Mouse (Mus musculus) kidney, embryonic 16.5 days (tissue): ENCODE results near the gene Cemip2. TPM values are rescaled to one million over a fixed set of nuclear protein-coding genes. Genes with fewer than 3 reads are reported as not detected.

ENCODE experiments used
- ATAC-seq: fragments of 200-750 bp; cut with Nextera tagmentation; 2 replicates; pipeline ENCODE4 v1.8.0; 2017; ENCODE audit warnings: moderate TSS enrichment; ENCODE audit not compliant: low FRiP score, low TSS enrichment
- H3K27ac ChIP-seq: fragments of 300-500 bp; sonication (generic); 2 replicates; pipeline ENCODE4 v1.5.1; 2014; ENCODE audit warnings: low read length
- H3K27me3 ChIP-seq: fragments of 300-500 bp; sonication (generic); 2 replicates; pipeline ENCODE4 v1.6.1; 2014; ENCODE audit warnings: low read length, control low read depth, mixed read lengths; ENCODE audit not compliant: insufficient read depth
- H3K36me3 ChIP-seq: fragments of 300-500 bp; sonication (generic); 2 replicates; pipeline ENCODE4 v1.6.1; 2014; ENCODE audit warnings: low read length, control low read depth, mixed read lengths; ENCODE audit not compliant: insufficient read depth
- H3K4me1 ChIP-seq: fragments of 300-500 bp; sonication (generic); 2 replicates; pipeline ENCODE4 v1.6.1; 2014; ENCODE audit warnings: low read length, control low read depth, mixed read lengths; ENCODE audit not compliant: insufficient read depth
- H3K4me2 ChIP-seq: fragments of 300-500 bp; sonication (generic); replicated peaks from 2 replicates; pipeline ENCODE4 v1.6.1; 2014; ENCODE audit warnings: low read depth, low read length
- H3K4me3 ChIP-seq: fragments of 300-500 bp; sonication (generic); 2 replicates; pipeline ENCODE4 v1.5.1; 2014; ENCODE audit warnings: mild to moderate bottlenecking, low read length
- H3K9ac ChIP-seq: fragments of 300-500 bp; sonication (generic); replicated peaks from 2 replicates; pipeline ENCODE4 v1.6.1; 2014; ENCODE audit warnings: low read length
- H3K9me3 ChIP-seq: fragments of 300-500 bp; sonication (generic); 2 replicates; pipeline ENCODE4 v1.6.1; 2016; ENCODE audit warnings: low read length, control low read depth
- whole genome bisulfite sequencing: fragments of 180-500 bp; shearing (Covaris S2); extraction: QIAGEN DNeasy Blood & Tissue Kit; methylation state at CpG from one replicate; pipeline ENCODE4 v1.1.7; 2014; 5-methylcytosine and 5-hydroxymethylcytosine counted together
- polyA plus RNA-seq: library from polyadenylated mRNA; unstranded; fragments of >200 nt; fragmentation: Nextera tagmentation; extraction: Ambion mirVana; gene quantifications from 2 replicates; pipeline ENCODE4 v1.2.1, GENCODE M21; 2015

Gene Cemip2
- 22.9 and 25.0 TPM in 2 replicates for polyA plus RNA-seq

GRCm38 (mm10) chr19:21778147-21778917, at the start of gene Cemip2:
TSS of gene Cemip2 (plus strand) at chr19:21778342.
- H3K27ac ChIP-seq: peak within 1 kb of the TSS; percentile 96
- peak within 1 kb of the TSS; percentile 90 for H3K4me3 ChIP-seq
- H3K27me3 ChIP-seq: no peaks in the 10 kb centered on the region
- no peaks in the 10 kb centered on the region for H3K9me3 ChIP-seq
- peak within 1 kb of the TSS; percentile 89 for H3K9ac ChIP-seq
- peak; percentile 97 for ATAC-seq
- under 1% methylated on average over 67 of the region's 75 CpGs for WGBS
- peaks cover 42% of the 10 kb centered on the region for H3K4me1 ChIP-seq
- H3K36me3 ChIP-seq: no peaks in the 10 kb centered on the region
- peak within 1 kb of the TSS; percentile 79 for H3K4me2 ChIP-seq

GRCm38 (mm10) chr19:21728342-21728741, 49.8 kb upstream of the Cemip2 start:
- no peaks in the 10 kb centered on the region for H3K36me3 ChIP-seq
- no peak overlapping the region for H3K4me3 ChIP-seq
- H3K4me2 ChIP-seq: no peak overlapping the region
- no peaks in the 10 kb centered on the region for H3K27me3 ChIP-seq
- ATAC-seq: no peak
- 93% methylated on average over 6 of the region's 6 CpGs for WGBS
- no peak overlapping the region for H3K27ac ChIP-seq
- no peaks in the 10 kb centered on the region for H3K4me1 ChIP-seq
- H3K9ac ChIP-seq: no peak overlapping the region
- no peaks in the 10 kb centered on the region for H3K9me3 ChIP-seq

GRCm38 (mm10) chr19:21731887-21732286, 46.3 kb upstream of the Cemip2 start:
- Histone ChIP-seq H3K27ac (no peak overlapping the region), H3K9ac (no peak overlapping the region), H3K27me3 (no peaks in the 10 kb centered on the region), H3K4me2 (no peak overlapping the region), H3K4me1 (no peaks in the 10 kb centered on the region), H3K36me3 (no peaks in the 10 kb centered on the region), H3K4me3 (no peak overlapping the region), H3K9me3 (no peaks in the 10 kb centered on the region)
- WGBS: 84% methylated on average over 5 of the region's 5 CpGs
- no peak for ATAC-seq

GRCm38 (mm10) chr19:21733176-21733575, 45.0 kb upstream of the Cemip2 start:
- ATAC-seq: no peak
- no peak overlapping the region for H3K4me2 ChIP-seq
- H3K9me3 ChIP-seq: no peaks in the 10 kb centered on the region
- H3K36me3 ChIP-seq: no peaks in the 10 kb centered on the region
- H3K27me3 ChIP-seq: no peaks in the 10 kb centered on the region
- H3K4me1 ChIP-seq: peaks cover 5% of the 10 kb centered on the region; the same call in 1 of the 2 replicates
- H3K4me3 ChIP-seq: no peak overlapping the region
- WGBS: 91% methylated on average over 2 of the region's 2 CpGs
- H3K9ac ChIP-seq: no peak overlapping the region
- no peak overlapping the region for H3K27ac ChIP-seq

GRCm38 (mm10) chr19:21734112-21734511, 44.0 kb upstream of the Cemip2 start:
- Histone ChIP-seq H3K4me1 (peaks cover 5% of the 10 kb centered on the region; the same call in 1 of the 2 replicates), H3K9ac (no peak overlapping the region), H3K9me3 (no peaks in the 10 kb centered on the region), H3K27me3 (no peaks in the 10 kb centered on the region), H3K4me2 (no peak overlapping the region), H3K4me3 (no peak overlapping the region), H3K27ac (no peak overlapping the region), H3K36me3 (no peaks in the 10 kb centered on the region)
- ATAC-seq: no peak
- 39% methylated on average over 5 of the region's 5 CpGs for WGBS

GRCm38 (mm10) chr19:21737446-21737845, 40.7 kb upstream of the Cemip2 start:
- peak overlapping the region; percentile 43; the same call in 1 of the 2 replicates for H3K27ac ChIP-seq
- H3K4me3 ChIP-seq: no peak overlapping the region
- H3K4me1 ChIP-seq: peaks cover 5% of the 10 kb centered on the region; the same call in 1 of the 2 replicates
- H3K27me3 ChIP-seq: no peaks in the 10 kb centered on the region
- peak overlapping the region; percentile 30 for H3K4me2 ChIP-seq
- H3K9ac ChIP-seq: no peak overlapping the region
- no peaks in the 10 kb centered on the region for H3K36me3 ChIP-seq
- WGBS: 41% methylated on average over 18 of the region's 18 CpGs
- peak; percentile 61; the same call in 1 of the 2 replicates for ATAC-seq
- no peaks in the 10 kb centered on the region for H3K9me3 ChIP-seq

GRCm38 (mm10) chr19:21737881-21738590, 40.1 kb upstream of the Cemip2 start:
- Histone ChIP-seq H3K4me2 (peak overlapping the region; percentile 30; the same call in 1 of the 2 replicates), H3K4me3 (no peak overlapping the region)
- peak; percentile 57; the same call in 1 of the 2 replicates for ATAC-seq

GRCm38 (mm10) chr19:21738591-21739280, 39.4 kb upstream of the Cemip2 start:
- WGBS: 89% methylated on average over 18 of the region's 18 CpGs
- H3K36me3 ChIP-seq: no peaks in the 10 kb centered on the region
- ATAC-seq: no peak
- H3K9me3 ChIP-seq: no peaks in the 10 kb centered on the region
- H3K4me3 ChIP-seq: no peak overlapping the region
- peak overlapping the region; percentile 43; the same call in 1 of the 2 replicates for H3K27ac ChIP-seq
- H3K4me1 ChIP-seq: peaks cover 5% of the 10 kb centered on the region; the same call in 1 of the 2 replicates
- H3K9ac ChIP-seq: no peak overlapping the region
- no peak overlapping the region for H3K4me2 ChIP-seq
- no peaks in the 10 kb centered on the region for H3K27me3 ChIP-seq

More at GRCm38 (mm10) chr19:21737881-21738590, 40.1 kb upstream of the Cemip2 start:
- Histone ChIP-seq H3K4me1 (peaks cover 5% of the 10 kb centered on the region; the same call in 1 of the 2 replicates), H3K9ac (no peak overlapping the region), H3K27me3 (no peaks in the 10 kb centered on the region), H3K9me3 (no peaks in the 10 kb centered on the region), H3K27ac (peak overlapping the region; percentile 43), H3K36me3 (no peaks in the 10 kb centered on the region)
- WGBS: 53% methylated on average over 17 of the region's 17 CpGs

- Histone ChIP-seq H3K27me3 (no peaks in the 10 kb centered on the region), H3K4me3 (no peak overlapping the region), H3K36me3 (no peaks in the 10 kb centered on the region), H3K27ac (no peak overlapping the region), H3K4me2 (no peak overlapping the region), H3K4me1 (peaks cover 3% of the 10 kb centered on the region; the same call in 1 of the 2 replicates), H3K9ac (no peak overlapping the region), H3K9me3 (no peaks in the 10 kb centered on the region)
- ATAC-seq: no peak
- WGBS: 87% methylated on average over 12 of the region's 12 CpGs
These were observed 36.0 kb upstream of the Cemip2 start for GRCm38 (mm10) chr19:21742138-21742537.
